Mouse (Mus musculus): Measurements from ENCODE around the gene Dmwd. TPM values are rescaled to one million over a fixed set of nuclear protein-coding genes. Genes with fewer than 3 reads are reported as not detected.
A peak's percentile ranks its signal among the peaks of the same experiment; 100 is the strongest.

Gene Dmwd
- polyA plus RNA-seq (2015; fragmentation: Nextera tagmentation; extraction: Ambion mirVana), result 30.3 and 35.8 TPM in 2 replicates

GRCm38 (mm10) chr7:19075723-19076585, at the start of gene Dmwd:
Gene Dmwd (plus strand): TSS chr7:19076227.
- Histone ChIP-seq H3K36me3 (peaks cover 31% of the 10 kb centered on the region), H3K4me3 (replicated peaks) (peak within 1 kb of the TSS; percentile 96), H3K27ac (replicated peaks) (peak within 1 kb of the TSS; percentile 81), H3K9ac (replicated peaks) (peak within 1 kb of the TSS; percentile 100), H3K9me3 (replicated peaks) (no peaks in the 10 kb centered on the region), H3K27me3 (replicated peaks) (no peaks in the 10 kb centered on the region), H3K4me1 (peaks cover 25% of the 10 kb centered on the region), H3K4me2 (peak within 1 kb of the TSS; percentile 94)
- ATAC-seq (ENCODE audit: low FRiP score), result peak; percentile 98
- under 1% methylated on average over 76 of the region's 91 CpGs for whole genome bisulfite sequencing

GRCm38 (mm10) chr7:19028067-19028466, 48.0 kb upstream of the Dmwd start:
- Histone ChIP-seq H3K9me3 (replicated peaks) (no peaks in the 10 kb centered on the region), H3K4me3 (replicated peaks) (no peak overlapping the region), H3K4me1 (peaks cover 27% of the 10 kb centered on the region), H3K9ac (replicated peaks) (no peak overlapping the region), H3K4me2 (no peak overlapping the region), H3K27me3 (replicated peaks) (peaks cover 6% of the 10 kb centered on the region), H3K36me3 (peaks cover 39% of the 10 kb centered on the region), H3K27ac (replicated peaks) (no peak overlapping the region)
- no peak for ATAC-seq (ENCODE audit: low FRiP score)

GRCm38 (mm10) chr7:19029084-19029653, 46.9 kb upstream of the Dmwd start:
- Histone ChIP-seq H3K4me2 (no peak overlapping the region), H3K36me3 (peaks cover 46% of the 10 kb centered on the region), H3K4me3 (replicated peaks) (no peak overlapping the region), H3K9me3 (replicated peaks) (no peaks in the 10 kb centered on the region), H3K27ac (replicated peaks) (no peak overlapping the region), H3K4me1 (peaks cover 20% of the 10 kb centered on the region), H3K9ac (replicated peaks) (no peak overlapping the region), H3K27me3 (replicated peaks) (no peaks in the 10 kb centered on the region)
- 57% methylated on average over 6 of the region's 6 CpGs for WGBS
- no peak for ATAC-seq (ENCODE audit: low FRiP score)

GRCm38 (mm10) chr7:19031641-19032040, 44.4 kb upstream of the Dmwd start:
- Histone ChIP-seq H3K4me2 (no peak overlapping the region), H3K36me3 (peaks cover 70% of the 10 kb centered on the region), H3K27me3 (replicated peaks) (no peaks in the 10 kb centered on the region), H3K9me3 (replicated peaks) (no peaks in the 10 kb centered on the region), H3K9ac (replicated peaks) (no peak overlapping the region), H3K4me3 (replicated peaks) (no peak overlapping the region), H3K27ac (replicated peaks) (no peak overlapping the region), H3K4me1 (no peaks in the 10 kb centered on the region)
- no peak for ATAC-seq (ENCODE audit: low FRiP score)
- WGBS, result 17% methylated on average over 4 of the region's 4 CpGs

- no peaks in the 10 kb centered on the region for H3K9me3 ChIP-seq (replicated peaks)
- peaks cover 97% of the 10 kb centered on the region for H3K36me3 ChIP-seq
- H3K27ac ChIP-seq (replicated peaks), result no peak overlapping the region
- no peaks in the 10 kb centered on the region for H3K4me1 ChIP-seq
- H3K4me2 ChIP-seq, result no peak overlapping the region
- 97% methylated on average over 6 of the region's 6 CpGs for WGBS
- no peak overlapping the region for H3K9ac ChIP-seq (replicated peaks)
- no peak for ATAC-seq (ENCODE audit: low FRiP score)
- H3K27me3 ChIP-seq (replicated peaks), result no peaks in the 10 kb centered on the region
- H3K4me3 ChIP-seq (replicated peaks), result no peak overlapping the region
These were observed 31.4 kb upstream of the Dmwd start for GRCm38 (mm10) chr7:19044616-19045015.

- H3K4me1 ChIP-seq, result no peaks in the 10 kb centered on the region
These were observed 29.5 kb upstream of the Dmwd start for GRCm38 (mm10) chr7:19046286-19047069.

GRCm38 (mm10) chr7:19048006-19048527, 28.0 kb upstream of the Dmwd start:
- no peak overlapping the region for H3K9ac ChIP-seq (replicated peaks)
- no peak overlapping the region for H3K27ac ChIP-seq (replicated peaks)
- H3K36me3 ChIP-seq, result peaks cover 95% of the 10 kb centered on the region
- H3K4me1 ChIP-seq, result no peaks in the 10 kb centered on the region
- 89% methylated on average over 14 of the region's 14 CpGs for WGBS
- H3K4me3 ChIP-seq (replicated peaks), result no peak overlapping the region
- H3K4me2 ChIP-seq, result no peak overlapping the region
- no peaks in the 10 kb centered on the region for H3K27me3 ChIP-seq (replicated peaks)
- ATAC-seq (ENCODE audit: low FRiP score), result no peak
- no peaks in the 10 kb centered on the region for H3K9me3 ChIP-seq (replicated peaks)

More at GRCm38 (mm10) chr7:19046286-19047069, 29.5 kb upstream of the Dmwd start:
- no peak overlapping the region for H3K4me2 ChIP-seq
- no peaks in the 10 kb centered on the region for H3K27me3 ChIP-seq (replicated peaks)
- WGBS, result 93% methylated on average over 11 of the region's 11 CpGs
- no peak overlapping the region for H3K27ac ChIP-seq (replicated peaks)
- no peak for ATAC-seq (ENCODE audit: low FRiP score)
- peaks cover 97% of the 10 kb centered on the region for H3K36me3 ChIP-seq
- H3K4me3 ChIP-seq (replicated peaks), result no peak overlapping the region
- no peak overlapping the region for H3K9ac ChIP-seq (replicated peaks)
- H3K9me3 ChIP-seq (replicated peaks), result no peaks in the 10 kb centered on the region

GRCm38 (mm10) chr7:19049252-19049651, 26.8 kb upstream of the Dmwd start:
- Histone ChIP-seq H3K4me3 (replicated peaks) (no peak overlapping the region), H3K4me2 (no peak overlapping the region), H3K9ac (replicated peaks) (no peak overlapping the region), H3K4me1 (peaks cover 5% of the 10 kb centered on the region), H3K27me3 (replicated peaks) (no peaks in the 10 kb centered on the region), H3K27ac (replicated peaks) (no peak overlapping the region), H3K36me3 (peaks cover 84% of the 10 kb centered on the region), H3K9me3 (replicated peaks) (no peaks in the 10 kb centered on the region)
- no peak for ATAC-seq (ENCODE audit: low FRiP score)
- 88% methylated on average over 5 of the region's 5 CpGs for WGBS

- Histone ChIP-seq H3K9ac (replicated peaks) (no peak overlapping the region), H3K27ac (replicated peaks) (no peak overlapping the region), H3K9me3 (replicated peaks) (no peaks in the 10 kb centered on the region), H3K4me1 (peaks cover 15% of the 10 kb centered on the region), H3K36me3 (peaks cover 75% of the 10 kb centered on the region), H3K27me3 (replicated peaks) (no peaks in the 10 kb centered on the region), H3K4me3 (replicated peaks) (no peak overlapping the region), H3K4me2 (no peak overlapping the region)
- no peak for ATAC-seq (ENCODE audit: low FRiP score)
- 91% methylated on average over 8 of the region's 8 CpGs for WGBS
These were observed 25.9 kb upstream of the Dmwd start for GRCm38 (mm10) chr7:19050172-19050571.

GRCm38 (mm10) chr7:19051161-19051560, 24.9 kb upstream of the Dmwd start:
- ATAC-seq (ENCODE audit: low FRiP score), result no peak
- H3K27me3 ChIP-seq (replicated peaks), result no peaks in the 10 kb centered on the region
- no peak overlapping the region for H3K4me2 ChIP-seq
- peaks cover 65% of the 10 kb centered on the region for H3K36me3 ChIP-seq
- H3K27ac ChIP-seq (replicated peaks), result no peak overlapping the region
- no peak overlapping the region for H3K9ac ChIP-seq (replicated peaks)
- WGBS, result 80% methylated on average over 4 of the region's 4 CpGs
- no peak overlapping the region for H3K4me3 ChIP-seq (replicated peaks)
- H3K9me3 ChIP-seq (replicated peaks), result no peaks in the 10 kb centered on the region
- peaks cover 15% of the 10 kb centered on the region for H3K4me1 ChIP-seq

GRCm38 (mm10) chr7:19052345-19053135, 23.5 kb upstream of the Dmwd start:
- no peak for ATAC-seq (ENCODE audit: low FRiP score)
- Histone ChIP-seq H3K4me1 (peaks cover 15% of the 10 kb centered on the region), H3K27ac (replicated peaks) (no peak overlapping the region), H3K4me2 (no peak overlapping the region), H3K9me3 (replicated peaks) (no peaks in the 10 kb centered on the region), H3K27me3 (replicated peaks) (no peaks in the 10 kb centered on the region), H3K36me3 (peaks cover 51% of the 10 kb centered on the region), H3K4me3 (replicated peaks) (no peak overlapping the region), H3K9ac (replicated peaks) (no peak overlapping the region)
- 89% methylated on average over 15 of the region's 15 CpGs for WGBS
